Mouse (Mus musculus) thymus, postnatal 0 days (tissue): ENCODE data around the gene Gm13084. TPM values are rescaled to one million over a fixed set of nuclear protein-coding genes. Genes with fewer than 3 reads are reported as not detected.
"Not testable (repeated sequence)": the region's sequence is repeated elsewhere in the genome, so short reads cannot be mapped to it uniquely, and the experiment has no call there.

Source experiments
- DNase-seq: peaks from one replicate; pipeline ENCODE4 v3.0.0-alpha.2; 2015; ENCODE audit warnings: low spot score
- polyA plus RNA-seq: library from polyadenylated mRNA; unstranded; fragments of >200 nt; fragmentation: Nextera tagmentation; extraction: Ambion mirVana; gene quantifications from 2 replicates; pipeline ENCODE4 v1.2.1, GENCODE M21; 2015

Gene Gm13084
- polyA plus RNA-seq = not detected in 2 replicates

DNA sequence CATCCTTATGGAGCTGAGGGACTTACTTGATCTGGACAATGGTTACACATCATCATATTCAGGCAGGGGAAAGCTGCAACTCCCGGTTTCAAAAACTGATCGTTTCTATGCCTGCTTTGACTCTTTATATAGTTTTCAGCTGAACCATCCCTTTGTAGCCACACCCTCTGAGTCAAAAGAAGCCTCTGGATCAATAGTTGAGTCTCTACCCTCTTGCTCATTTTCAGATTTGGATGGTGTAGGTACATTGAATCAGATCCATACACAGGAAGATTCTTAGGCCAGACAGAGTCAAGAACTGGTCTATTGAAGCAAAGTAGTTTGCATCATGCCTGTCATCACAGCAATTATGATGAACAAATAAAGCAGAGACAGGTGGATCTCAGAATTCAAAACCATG, at the start of gene Gm13084:
Gm13084 (minus strand) TSS at position 101 of the 400 bp plus-strand sequence.
- DNase-seq = no peak

GRCm38 (mm10) chr4:143846197-143846596, 30.3 kb upstream of the Gm13084 start, which contains the start of gene Gm13103:
Gm13103 (plus strand) TSS chr4:143846497.
- not testable (repeated sequence) for DNase-seq

GRCm38 (mm10) chr4:143789052-143789451, 26.8 kb downstream of the Gm13084 start, which contains the start of gene Gm13023:
Gm13023 (plus strand) TSS chr4:143789352.
- not testable (repeated sequence) for DNase-seq

Other genes starting within 250 kb of the Gm13084 start
- not detected in 2 replicates for gene Gm13083, start 201.1 kb downstream of the Gm13084 start, polyA plus RNA-seq
- gene Gm13088, start 158.8 kb downstream of the Gm13084 start, polyA plus RNA-seq = not detected in 2 replicates
- not detected in 2 replicates for gene Gm13089, start 113.4 kb downstream of the Gm13084 start, polyA plus RNA-seq
- gene Gm13078, start 96.6 kb downstream of the Gm13084 start, polyA plus RNA-seq = not detected in 2 replicates
- not detected in 2 replicates for gene Gm13023, start 26.7 kb downstream of the Gm13084 start, polyA plus RNA-seq
- gene Gm13103, start 30.4 kb upstream of the Gm13084 start, polyA plus RNA-seq = not detected in 2 replicates
- not detected in 2 replicates for gene Pramef6, start 84.3 kb upstream of the Gm13084 start, polyA plus RNA-seq
- gene Pramef25, start 134.9 kb upstream of the Gm13084 start, polyA plus RNA-seq = not detected in 2 replicates
- gene Gm13101, start 150.9 kb upstream of the Gm13084 start, polyA plus RNA-seq = not detected in 2 replicates
- gene Pramef17, start 178.3 kb upstream of the Gm13084 start, polyA plus RNA-seq = not detected in 2 replicates
- gene Pramel4, start 243.0 kb upstream of the Gm13084 start, polyA plus RNA-seq = not detected in 2 replicates